Mouse (Mus musculus) embryonic stem cell, embryonic (primary cell): ENCODE data around the gene Atp6v0c.

Experiments used
- CTCF ChIA-PET, 4 experiments: fragments of 300-600 bp in 2 of 4; fragments of 350-600 bp in 2 of 4; sonication (Branson Sonifier 250); formaldehyde crosslinking; loops; one replicate each; lab custom pipeline; 2022; ENCODE audit warnings: inconsistent platforms in 2 of 4; lab: Charles Lee
- POLR2A ChIA-PET, 4 experiments: fragments of 300-600 bp in 2 of 4; fragments of 350-600 bp in 2 of 4; sonication (Branson Sonifier 250); formaldehyde crosslinking; loops; one replicate each; lab custom pipeline; 2022; ENCODE audit warnings: antibody characterized with exemption in 4 of 4, inconsistent platforms in 1 of 4; lab: Charles Lee

Atp6v0c gene

DNA sequence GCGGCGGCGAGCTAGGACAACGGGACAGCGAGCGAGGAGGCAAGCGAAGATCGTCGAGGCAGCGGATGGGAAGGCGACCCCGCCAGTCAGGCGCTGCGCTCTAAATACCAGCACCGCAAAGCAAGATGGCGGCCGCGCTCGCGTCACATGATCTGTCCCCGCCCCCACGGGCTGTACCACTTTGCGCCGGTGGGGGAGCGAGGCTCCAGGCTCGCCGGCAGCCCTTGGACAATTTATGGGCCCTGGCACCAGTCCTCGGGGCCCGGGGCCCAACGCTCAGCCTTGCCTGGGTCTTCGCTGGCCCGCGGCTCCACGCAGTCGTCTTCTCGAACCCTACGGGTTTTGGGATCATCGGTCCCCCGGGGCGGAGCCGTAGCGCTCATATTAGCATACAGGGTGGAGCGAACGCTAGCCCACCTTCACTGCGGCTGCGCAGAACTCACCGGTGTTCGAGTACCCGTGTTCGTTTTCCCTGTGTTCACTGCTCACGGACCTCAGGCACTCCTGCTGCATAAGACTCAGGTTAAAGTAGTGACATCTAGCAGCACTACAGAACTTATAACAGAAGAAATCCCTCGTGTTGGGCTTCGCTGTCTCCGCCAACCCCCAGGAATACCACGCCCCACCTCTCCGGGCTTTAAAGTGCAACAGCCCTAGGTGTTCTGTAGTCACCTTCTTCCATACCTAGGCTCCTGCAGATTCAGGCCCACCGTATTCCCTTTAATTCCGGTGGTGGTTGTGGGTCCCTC, at the start of gene Atp6v0c:
Gene Atp6v0c, minus strand, starts transcription at position 386 of the 749 bp plus-strand sequence.
- ChIA-PET CTCF (interaction anchor here in 1 of 4 experiments (0.6 to 0.9 kb wide), 2 partner anchors 36 to 51 kb away, joined by 3 read pairs; partner anchors contain the start of gene Tedc2), POLR2A (interaction anchor here in 3 of 4 experiments (0.6 to 14.6 kb wide), 56 partner anchors 8 to 597 kb away, joined by 3 to 228 read pairs (median 5); partner anchors contain the start of genes Abca3 (in 2 of the 3), Ccnf (in 2 of the 3), Ntn3 (in 2 of the 3) and Pdpk1 (in 2 of the 3))

DNA sequence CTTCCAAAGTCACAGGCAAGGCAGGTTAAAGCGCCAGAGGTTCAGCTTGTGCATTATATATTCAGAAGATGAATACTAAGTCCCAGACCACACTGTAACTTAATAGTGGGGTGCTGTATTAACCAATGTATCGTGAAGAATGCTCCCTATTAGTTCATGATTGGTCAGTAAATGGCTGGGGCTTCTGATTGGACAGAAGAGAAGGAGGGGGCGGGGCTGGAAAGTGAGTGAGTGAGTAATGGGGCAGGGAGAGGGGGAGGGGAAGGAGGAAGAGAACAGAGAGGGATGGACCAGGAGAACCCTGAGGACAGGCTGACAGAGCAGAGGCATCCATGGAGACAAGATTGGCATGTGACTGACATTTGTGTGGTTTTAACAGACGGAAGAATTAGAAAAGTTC, 47.3 kb upstream of the Atp6v0c start:
- CTCF ChIA-PET: interaction anchor here in 3 of 4 experiments (0.5 to 0.6 kb wide), 3 partner anchors 27 to 65 kb away, joined by 3 read pairs; partner anchors contain the start of gene Ccnf (in 1 of the 3)

DNA sequence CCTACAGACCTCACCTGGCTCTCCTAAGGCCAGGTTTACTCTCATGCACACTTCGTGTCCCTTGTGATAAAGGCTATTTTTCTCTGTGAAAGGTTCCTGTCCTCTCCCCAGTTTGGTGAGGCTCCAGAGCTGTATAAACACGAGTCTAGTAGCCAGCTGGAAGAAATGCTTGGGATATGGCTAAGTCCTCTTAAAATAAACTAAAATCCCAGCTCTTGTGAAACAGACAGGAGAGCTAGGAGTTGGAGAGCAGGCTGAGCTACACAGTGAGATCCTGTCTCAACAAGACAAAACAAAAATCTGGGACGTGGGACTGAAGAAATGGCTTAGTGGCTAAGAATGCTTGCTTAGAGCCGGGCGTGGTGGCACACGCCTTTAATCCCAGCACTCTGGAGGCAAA, 43.7 kb upstream of the Atp6v0c start:
- ChIA-PET POLR2A (interaction anchor here in 2 of 4 experiments (0.9 to 18.4 kb wide), 10 partner anchors 8 to 405 kb away, joined by 3 to 342 read pairs (median 14); partner anchors contain the start of genes Atp6v0c (in 2 of the 2), Ccnf (in 2 of the 2), Amdhd2 (in 1 of the 2) and Tedc2 (in 1 of the 2)), CTCF (interaction anchor here in 2 of 4 experiments (0.5 to 1.6 kb wide), 3 partner anchors 19 to 224 kb away, joined by 3 to 4 read pairs (median 4); no protein-coding TSS in a partner anchor)

More for the DNA sequence above, 47.3 kb upstream of the Atp6v0c start:
- POLR2A ChIA-PET: interaction anchor here in 3 of 4 experiments (0.6 to 12.4 kb wide), 17 partner anchors 9 to 311 kb away, joined by 3 to 342 read pairs (median 4); partner anchors contain the start of genes Ntn3 (in 2 of the 3), Tbc1d24 (in 2 of the 3), Amdhd2 (in 1 of the 3) and Ccnf (in 1 of the 3)

DNA sequence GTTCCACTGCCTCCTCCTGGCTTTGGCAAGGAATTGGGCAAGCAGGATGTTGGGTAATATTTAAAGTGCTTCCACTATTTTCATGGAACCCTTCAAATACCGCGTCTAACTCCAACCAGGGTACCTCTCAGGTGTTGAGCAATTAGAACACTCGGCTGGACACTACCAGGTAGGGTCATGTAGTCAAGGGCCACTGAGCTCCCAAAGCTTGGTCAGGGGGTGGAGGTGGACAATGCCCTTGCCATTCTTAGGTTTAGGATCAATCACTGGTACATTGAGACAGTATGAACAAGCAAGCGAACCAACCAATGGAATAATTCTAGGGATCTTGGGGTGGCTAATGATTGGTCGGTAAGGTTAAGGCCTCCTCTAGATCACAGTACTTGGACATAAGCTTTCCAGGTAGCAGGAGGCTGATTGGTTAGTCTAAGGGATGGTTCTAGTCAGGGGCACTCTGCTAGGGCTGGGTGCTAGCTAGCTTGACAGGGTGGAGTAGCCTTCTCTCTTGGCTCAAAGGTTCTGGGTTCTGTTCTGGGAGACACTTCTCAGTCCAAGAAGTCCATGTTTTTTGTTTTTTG, 43.0 kb upstream of the Atp6v0c start:
- ChIA-PET POLR2A (interaction anchor here in 3 of 4 experiments (0.6 to 18.4 kb wide), 19 partner anchors 8 to 406 kb away, joined by 3 to 342 read pairs (median 9); partner anchors contain the start of genes Ccnf (in 3 of the 3), Tedc2 (in 2 of the 3), Amdhd2 (in 1 of the 3) and Atp6v0c (in 1 of the 3)), CTCF (interaction anchor here in 3 of 4 experiments (0.5 to 1.6 kb wide), 3 partner anchors 19 to 225 kb away, joined by 3 to 6 read pairs (median 4); no protein-coding TSS in a partner anchor)

DNA sequence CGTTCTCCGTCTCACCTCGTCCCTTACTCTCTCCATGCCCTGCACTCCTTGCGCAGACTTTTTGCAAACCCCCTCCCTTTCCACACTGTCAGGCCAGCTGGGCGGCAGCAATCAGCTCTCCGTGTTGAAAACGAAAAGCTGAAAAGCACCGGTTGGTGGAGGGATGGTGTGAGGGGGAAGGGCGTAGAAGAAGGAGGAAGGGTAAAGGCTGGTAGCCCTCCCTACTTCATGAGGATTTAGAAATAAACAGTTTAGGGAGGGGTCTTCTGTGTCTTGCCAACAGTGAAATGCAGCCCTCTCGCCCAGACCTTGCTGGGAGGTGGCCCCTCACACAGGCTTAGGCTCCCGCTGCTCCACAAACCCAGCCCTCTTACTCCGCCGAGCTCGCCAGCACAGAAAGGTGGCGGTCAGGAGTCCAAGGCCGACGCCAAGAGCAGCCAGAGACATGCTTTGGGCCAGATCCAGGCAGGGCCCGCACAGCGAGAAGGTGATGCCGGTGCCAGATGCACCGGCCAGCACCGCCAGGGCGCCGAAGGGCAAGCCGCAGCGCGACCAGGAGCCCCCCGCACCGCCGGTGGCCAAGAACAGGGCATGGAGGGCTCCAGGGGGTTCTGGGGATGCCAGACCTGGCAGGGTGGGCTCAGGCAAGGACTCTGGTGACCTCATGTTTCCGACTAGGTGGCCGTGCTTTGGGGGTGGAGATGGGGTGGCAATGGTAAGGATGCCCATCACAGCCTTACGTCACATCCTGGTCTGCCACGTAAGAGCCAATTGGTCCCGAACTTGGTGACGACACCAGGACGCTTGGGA, 42.3 kb upstream of the Atp6v0c start:
- ChIA-PET POLR2A (interaction anchor here in 3 of 4 experiments (0.6 to 18.4 kb wide), 28 partner anchors 8 to 316 kb away, joined by 3 to 342 read pairs (median 6); partner anchors contain the start of genes Ccnf (in 3 of the 3), Tedc2 (in 3 of the 3), Atp6v0c (in 2 of the 3) and Amdhd2 (in 1 of the 3)), CTCF (interaction anchor here in 3 of 4 experiments (0.5 to 1.6 kb wide), 4 partner anchors 9 to 164 kb away, joined by 4 to 7 read pairs (median 4); partner anchors contain the start of gene Tedc2 (in 1 of the 3))

DNA sequence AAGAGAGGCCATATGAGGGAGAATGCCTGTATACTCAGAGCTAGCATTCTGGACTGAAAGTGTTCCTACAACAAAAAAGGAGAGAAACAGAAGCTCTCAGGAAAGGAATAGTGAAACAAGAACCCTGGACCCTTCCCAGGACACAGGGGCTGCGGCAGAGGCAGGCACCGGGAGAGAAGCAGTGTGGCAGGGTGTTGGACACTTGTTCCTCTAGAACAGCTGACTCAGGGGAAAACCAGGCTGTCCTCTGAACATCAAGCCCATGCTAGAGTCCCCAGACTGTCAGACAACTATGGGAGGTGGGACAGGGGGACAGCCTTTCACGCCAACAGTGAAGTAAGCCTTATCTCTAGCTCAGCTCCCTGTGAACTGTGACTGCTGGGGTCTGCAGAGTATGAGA, 41.1 kb upstream of the Atp6v0c start:
- CTCF ChIA-PET: interaction anchor here in 1 of 4 experiments (0.5 to 0.7 kb wide), 2 partner anchors 58 to 141 kb away, joined by 3 to 4 read pairs; no protein-coding TSS in a partner anchor

DNA sequence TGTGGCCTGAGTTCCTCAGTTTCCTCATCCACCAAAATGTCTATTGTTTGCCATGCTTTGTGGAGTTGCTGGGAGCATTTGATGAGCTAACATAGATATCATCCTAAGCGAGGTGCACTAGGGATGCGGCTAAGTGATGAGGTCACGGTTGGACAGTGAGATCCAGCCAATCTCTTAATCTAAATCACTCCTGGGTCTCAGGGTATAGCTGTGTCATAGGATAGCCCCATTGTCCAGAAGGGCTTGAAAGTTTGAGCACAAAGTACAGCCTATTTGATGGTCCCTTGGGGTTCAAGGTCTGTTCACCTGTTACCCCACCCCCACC, 40.4 kb upstream of the Atp6v0c start:
- CTCF ChIA-PET: interaction anchor here in 1 of 4 experiments (0.9 kb wide), 1 partner anchor 216 kb away, joined by 3 read pairs; no protein-coding TSS in a partner anchor
- POLR2A ChIA-PET: interaction anchor here (0.8 to 18.4 kb wide), 30 partner anchors 8 to 340 kb away, joined by 3 to 342 read pairs (median 4); partner anchors contain the start of genes Amdhd2 (in 3 of the 4), Atp6v0c (in 2 of the 4), Ccnf (in 2 of the 4) and Tedc2 (in 2 of the 4)

More for the DNA sequence above, 41.1 kb upstream of the Atp6v0c start:
- POLR2A ChIA-PET: interaction anchor here in 3 of 4 experiments (0.9 to 18.4 kb wide), 32 partner anchors 8 to 339 kb away, joined by 3 to 342 read pairs (median 6); partner anchors contain the start of genes Ccnf (in 3 of the 3), Tedc2 (in 3 of the 3), Amdhd2 (in 2 of the 3) and Atp6v0c (in 2 of the 3)

DNA sequence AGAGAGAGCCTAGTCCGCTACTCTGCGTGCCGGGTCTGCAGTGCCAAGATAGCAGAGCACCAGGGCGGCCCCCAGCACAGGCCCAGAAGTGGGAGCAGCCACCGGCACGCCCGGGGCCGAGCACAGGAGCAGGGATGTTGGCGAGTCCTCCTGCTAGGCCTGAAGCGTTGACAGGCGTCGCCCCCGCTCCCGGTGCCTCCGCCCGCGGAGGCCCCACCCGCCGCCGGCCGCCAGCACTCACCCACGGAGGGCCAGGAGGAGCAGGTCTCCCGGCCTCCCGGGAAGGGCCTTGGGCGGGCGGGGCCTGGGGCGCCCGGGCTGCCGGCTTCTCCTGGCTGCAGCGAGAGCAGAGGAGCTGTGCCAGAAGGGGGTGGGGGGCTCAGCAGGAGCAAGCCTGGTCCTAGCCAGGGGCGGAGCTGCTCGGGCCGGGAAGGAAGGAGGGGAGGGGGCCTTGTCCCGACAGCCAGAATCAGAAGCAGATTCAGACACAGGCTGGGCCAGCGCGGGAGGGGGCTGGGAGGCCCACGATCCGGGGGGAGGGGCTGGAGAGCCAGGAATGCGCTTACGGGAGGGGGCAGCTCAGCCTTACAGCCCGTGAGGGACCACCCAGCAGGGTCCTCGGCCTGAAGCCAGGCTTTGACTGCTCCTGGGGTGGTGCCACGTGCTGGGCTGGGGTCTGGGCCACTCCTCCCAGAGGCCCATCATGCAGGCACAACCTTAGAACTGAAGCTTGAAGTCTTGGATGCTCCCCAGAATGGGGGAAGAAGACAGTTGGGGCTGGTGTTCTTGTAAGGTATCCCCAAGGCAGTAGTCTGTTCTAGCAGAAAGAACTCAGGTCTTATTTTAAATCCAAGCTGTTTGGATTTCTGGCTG, 39.8 kb upstream of the Atp6v0c start, which contains the start of gene Ntn3:
Gene Ntn3, minus strand, starts transcription at position 489 of the 873 bp plus-strand sequence.
- CTCF ChIA-PET: interaction anchor here in 3 of 4 experiments (0.5 to 2.5 kb wide), 4 partner anchors 23 to 1598 kb away, joined by 3 to 6 read pairs (median 6); no protein-coding TSS in a partner anchor

DNA sequence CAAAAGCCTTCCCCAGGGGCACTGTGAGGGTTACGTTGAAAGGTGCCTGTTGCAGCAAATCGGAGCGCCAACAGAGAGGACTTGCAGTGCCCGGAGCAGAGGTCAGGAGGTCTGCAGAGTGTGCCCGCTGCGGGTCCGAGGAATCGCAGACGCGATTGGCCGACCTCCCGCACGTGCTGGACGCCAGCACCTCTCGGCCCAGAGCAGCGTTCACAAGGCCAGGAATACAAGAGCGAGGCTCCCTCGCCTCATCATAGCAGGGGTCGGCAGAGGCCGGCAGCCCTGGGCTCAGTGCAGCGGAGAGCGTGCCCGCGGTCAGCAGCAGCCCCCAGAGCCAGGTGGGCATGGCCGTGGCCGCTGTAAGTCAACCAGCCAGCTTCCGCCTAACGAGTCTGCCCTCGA, 39.1 kb upstream of the Atp6v0c start:
- CTCF ChIA-PET: interaction anchor here in 3 of 4 experiments (0.5 to 2.5 kb wide), 3 partner anchors 23 to 1599 kb away, joined by 5 to 6 read pairs (median 6); no protein-coding TSS in a partner anchor

More for the DNA sequence above, 39.8 kb upstream of the Atp6v0c start, which contains the start of gene Ntn3:
- POLR2A ChIA-PET: interaction anchor here (0.5 to 18.4 kb wide), 34 partner anchors 8 to 341 kb away, joined by 3 to 342 read pairs (median 4); partner anchors contain the start of genes Amdhd2 (in 3 of the 4), Ccnf (in 3 of the 4), Atp6v0c (in 2 of the 4) and Tedc2 (in 2 of the 4)

DNA sequence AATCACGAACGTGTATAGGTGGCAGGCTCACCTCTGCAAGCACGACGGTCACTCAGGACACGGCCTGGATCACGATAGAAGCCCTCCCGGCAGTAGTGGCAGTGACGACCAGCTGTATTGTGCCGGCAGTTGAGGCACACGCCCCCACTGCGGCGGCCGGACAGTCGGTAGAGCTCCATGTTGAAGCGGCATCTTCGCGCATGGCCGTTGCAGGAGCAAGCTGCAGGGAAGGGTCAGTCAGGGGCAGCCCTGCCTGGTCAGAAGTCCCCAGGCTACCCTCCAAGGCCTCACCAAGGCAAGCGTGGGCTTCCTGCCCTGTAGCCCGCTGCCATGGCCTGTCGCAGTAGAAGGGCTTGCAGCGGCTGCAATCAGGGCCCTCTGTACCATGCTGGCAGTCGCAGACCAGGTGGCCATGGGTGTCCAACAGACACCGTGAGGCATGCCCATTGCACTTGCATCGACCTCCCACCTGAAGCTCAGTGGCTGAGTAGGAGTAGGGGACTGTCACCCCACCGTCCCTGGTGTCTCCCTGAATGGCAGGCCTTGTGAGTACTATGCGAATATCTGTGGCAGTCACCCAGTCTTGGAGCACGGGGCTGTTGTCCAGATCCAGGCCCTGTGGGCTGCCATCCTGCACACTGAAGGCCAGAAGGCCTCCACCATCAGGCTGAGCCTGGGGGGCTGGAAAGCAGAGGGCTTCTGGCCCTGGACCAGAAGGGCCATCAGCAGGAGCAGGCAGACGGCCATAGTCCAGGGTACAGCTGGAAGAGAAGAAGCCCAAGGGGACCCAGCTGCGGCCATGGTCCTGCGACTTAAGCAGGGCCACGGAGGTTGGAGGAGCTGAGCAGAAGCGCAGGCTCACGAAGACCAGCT, 38.5 kb upstream of the Atp6v0c start:
- ChIA-PET POLR2A (interaction anchor here (0.8 to 18.4 kb wide), 34 partner anchors 8 to 144 kb away, joined by 3 to 342 read pairs (median 8); partner anchors contain the start of genes Tedc2 (in 4 of the 4), Amdhd2 (in 2 of the 4), Ccnf (in 2 of the 4) and Abca3 (in 1 of the 4)), CTCF (interaction anchor here (0.5 to 2.5 kb wide), 10 partner anchors 10 to 229 kb away, joined by 3 to 6 read pairs (median 4); partner anchors contain the start of genes Ccnf (in 1 of the 4) and Tedc2 (in 1 of the 4))

More for the DNA sequence above, 39.1 kb upstream of the Atp6v0c start:
- POLR2A ChIA-PET: interaction anchor here (0.5 to 18.4 kb wide), 24 partner anchors 7 to 319 kb away, joined by 3 to 342 read pairs (median 9); partner anchors contain the start of genes Ccnf (in 3 of the 4), Tedc2 (in 3 of the 4), Amdhd2 (in 2 of the 4) and Atp6v0c (in 1 of the 4)

DNA sequence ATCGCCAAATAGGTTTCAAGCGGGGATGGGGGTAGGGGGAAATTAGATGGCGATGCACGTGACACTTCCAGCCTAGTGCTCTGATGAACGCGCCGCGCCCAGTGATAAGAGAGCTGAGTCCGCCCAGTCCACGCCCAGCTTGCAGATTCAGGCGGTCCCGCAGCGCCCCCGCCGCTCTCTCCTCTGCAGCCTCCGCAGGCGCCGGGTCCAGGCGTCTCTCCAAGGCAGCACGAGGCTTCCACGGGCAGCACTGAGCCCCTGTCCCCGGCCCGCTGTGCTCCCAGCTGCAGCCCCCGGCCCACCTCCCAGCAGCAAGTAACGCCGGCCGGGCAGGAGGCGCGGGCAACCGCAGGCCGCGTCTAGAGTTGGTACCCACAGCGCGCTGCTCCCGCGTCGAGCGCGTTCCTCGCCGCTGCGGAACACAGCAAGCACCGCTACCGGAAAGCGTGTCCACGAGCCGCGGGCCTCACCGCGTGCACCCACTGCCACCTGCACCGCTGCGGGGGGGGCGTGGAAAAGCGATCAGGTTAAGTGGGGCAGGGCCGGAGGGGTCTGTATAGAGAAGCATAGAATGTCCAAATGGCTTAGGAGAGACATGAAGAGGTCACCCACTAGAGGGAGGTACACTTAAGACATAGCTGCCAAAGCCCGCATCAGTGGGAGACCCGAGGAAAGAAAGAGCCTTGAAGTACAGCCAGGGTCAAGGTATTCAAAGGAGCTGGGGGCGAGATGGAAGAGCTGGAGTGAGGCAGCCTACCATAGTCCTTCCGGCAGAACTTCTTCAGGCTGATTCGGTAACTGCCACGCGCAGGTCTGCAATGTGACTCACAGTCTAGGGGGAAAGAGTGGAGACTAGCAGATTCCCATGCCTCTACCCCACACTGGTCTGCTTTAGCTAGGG, 37.2 kb upstream of the Atp6v0c start:
- CTCF ChIA-PET: interaction anchor here in 3 of 4 experiments (0.5 to 2.5 kb wide), 21 partner anchors 11 to 1862 kb away, joined by 3 to 7 read pairs (median 3); partner anchors contain the start of genes Ccnf (in 1 of the 3), Mlst8 (in 1 of the 3), Rab11fip3 (in 1 of the 3) and Tedc2 (in 1 of the 3)
- POLR2A ChIA-PET: interaction anchor here (0.5 to 18.4 kb wide), 49 partner anchors 8 to 406 kb away, joined by 3 to 342 read pairs (median 5); partner anchors contain the start of genes Tedc2 (in 4 of the 4), Amdhd2 (in 3 of the 4), Atp6v0c (in 2 of the 4) and Ccnf (in 2 of the 4)

DNA sequence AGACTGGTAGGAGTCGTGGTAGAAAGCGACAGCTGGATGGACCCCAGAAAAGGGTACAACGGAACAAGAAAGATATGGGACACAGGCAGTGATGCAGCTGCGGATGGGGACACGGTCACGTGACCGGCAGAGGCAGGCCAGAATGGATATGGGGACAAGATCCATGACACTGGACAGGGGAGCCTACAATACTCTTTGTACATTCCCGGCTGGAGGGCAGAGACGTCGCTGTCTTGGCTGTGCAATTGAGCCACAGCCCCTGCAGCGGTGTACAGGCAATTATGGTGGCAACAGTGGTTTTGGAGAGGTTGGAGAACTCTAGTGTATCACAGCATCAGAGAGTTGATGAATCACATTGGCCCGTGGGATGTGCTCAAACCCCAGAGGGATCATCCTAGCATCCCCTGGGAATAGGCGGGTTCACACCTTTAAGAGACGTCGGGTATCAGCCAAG, 36.4 kb upstream of the Atp6v0c start:
- CTCF ChIA-PET: interaction anchor here in 2 of 4 experiments (0.6 to 2.0 kb wide), 8 partner anchors 10 to 273 kb away, joined by 3 to 7 read pairs (median 3); partner anchors contain the start of genes Mlst8 (in 1 of the 2) and Tedc2 (in 1 of the 2)
- POLR2A ChIA-PET: interaction anchor here (0.6 to 18.4 kb wide), 36 partner anchors 7 to 322 kb away, joined by 3 to 342 read pairs (median 6); partner anchors contain the start of genes Amdhd2 (in 3 of the 4), Atp6v0c (in 2 of the 4), Ccnf (in 2 of the 4) and Tedc2 (in 2 of the 4)
